Mouse (Mus musculus) thymus, adult 2 months (tissue): ENCODE measurements around the gene Ppox.

ENCODE experiments used
- CTCF ChIP-seq: fragments of 200-500 bp; IDR thresholded peaks from 2 replicates; pipeline ENCODE4 v1.5.1; 2012; ENCODE audit warnings: mild to moderate bottlenecking, control low read depth, low read length, moderate library complexity, borderline replicate concordance; ENCODE audit not compliant: control insufficient read depth, poor library complexity, insufficient read depth; ENCODE audit errors: extremely low read depth
- POLR2A ChIP-seq: fragments of 200-500 bp; IDR thresholded peaks from 2 replicates; pipeline ENCODE4 v1.6.1; 2012; ENCODE audit warnings: mild to moderate bottlenecking, low read length, control low read depth, moderate library complexity; ENCODE audit not compliant: control insufficient read depth, poor library complexity, insufficient read depth; ENCODE audit errors: extremely low read depth

DNA sequence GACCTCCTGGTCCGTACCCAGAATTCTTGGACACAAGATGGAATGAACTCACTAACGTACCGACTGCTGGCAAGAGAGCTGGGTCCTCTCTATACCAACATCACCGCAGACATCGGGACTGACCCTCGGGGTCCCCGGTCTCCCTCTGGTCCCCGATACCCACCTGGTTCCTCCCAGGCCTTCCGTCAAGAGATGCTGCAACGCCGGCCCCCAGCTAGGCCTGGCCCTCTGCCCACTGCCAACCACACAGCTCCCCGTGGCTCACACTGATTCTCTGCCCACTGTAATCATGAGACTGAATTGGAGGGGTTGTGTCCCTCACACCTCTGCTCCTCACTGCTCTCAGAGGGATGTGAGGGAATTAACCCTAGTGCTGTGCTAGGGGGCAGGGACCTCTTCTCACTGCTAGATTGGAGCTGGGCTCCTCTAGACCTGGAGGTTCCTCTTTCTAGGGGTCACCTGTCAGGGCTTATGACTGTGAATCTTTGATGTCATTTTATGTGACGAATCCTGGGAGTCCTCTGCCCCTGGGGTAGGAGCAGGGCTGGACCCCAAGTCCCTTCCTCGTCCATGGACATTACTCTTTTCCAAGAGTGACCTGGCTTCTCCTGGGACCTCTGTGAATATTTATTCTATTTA, 4.8 kb downstream of the Ppox start:
- TF ChIP-seq POLR2A (no peak), CTCF (no peak)
